Mouse (Mus musculus) E14TG2a.4 (cell line): Measurements from ENCODE around the gene Npas3.

ENCODE experiments used
- H3K27me3 ChIP-seq: 2 replicates; pipeline ENCODE4 v1.6.1; 2014; ENCODE audit warnings: low read length, control low read depth; ENCODE audit not compliant: insufficient read depth
- H3K36me3 ChIP-seq: 2 replicates; pipeline ENCODE4 v1.6.1; 2014; ENCODE audit warnings: low read length, control low read depth; ENCODE audit not compliant: insufficient read depth
- H3K4me1 ChIP-seq: replicated peaks from 2 replicates; pipeline ENCODE4 v1.6.1; 2014; ENCODE audit warnings: low read depth, low read length, control low read depth
- H3K4me3 ChIP-seq: replicated peaks from 2 replicates; pipeline ENCODE4 v1.5.1; 2014; ENCODE audit warnings: mild to moderate bottlenecking, low read length
- H3K9me3 ChIP-seq: 2 replicates; pipeline ENCODE4 v1.6.1; 2014; ENCODE audit warnings: low read length, control low read depth
- CTCF ChIP-seq: conservative IDR thresholded peaks from 2 replicates; pipeline ENCODE4 v1.5.1; 2014; ENCODE audit warnings: low read length
- NANOG ChIP-seq: IDR thresholded peaks from 2 replicates; pipeline ENCODE4 v1.6.1; 2014; ENCODE audit warnings: borderline replicate concordance, low read length, mixed read lengths
- POU5F1 ChIP-seq: IDR thresholded peaks from 2 replicates; pipeline ENCODE4 v1.6.1; 2014; ENCODE audit warnings: low read length, borderline replicate concordance

Gene Npas3

DNA sequence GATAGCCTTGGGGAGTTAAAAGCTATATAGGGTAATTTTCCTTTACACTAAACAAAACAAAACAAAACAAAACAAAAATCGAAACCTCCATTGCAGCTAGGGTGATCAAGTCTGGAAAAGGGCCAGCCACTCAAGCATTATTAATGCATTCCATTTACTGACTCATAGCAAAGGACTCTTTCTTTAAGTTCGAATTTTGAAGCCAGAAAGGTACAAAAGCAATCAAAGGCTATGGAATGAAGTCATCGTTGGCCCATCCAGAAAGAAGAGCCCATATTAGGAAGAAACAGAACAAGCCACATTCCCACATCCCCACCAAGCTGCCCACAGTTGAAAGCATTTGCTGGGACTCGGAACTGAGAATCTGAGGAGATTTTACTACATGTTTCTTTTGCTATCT is 640.1 kb downstream of the Npas3 start:
- Histone ChIP-seq H3K27me3 (no peaks in the 10 kb centered on the region), H3K36me3 (no peaks in the 10 kb centered on the region), H3K4me1 (no peaks in the 10 kb centered on the region), H3K4me3 (no peak overlapping the region), H3K9me3 (no peaks in the 10 kb centered on the region)
- no peak for TF ChIP-seq POU5F1
- TF ChIP-seq CTCF: no peak
- TF ChIP-seq NANOG: no peak

DNA sequence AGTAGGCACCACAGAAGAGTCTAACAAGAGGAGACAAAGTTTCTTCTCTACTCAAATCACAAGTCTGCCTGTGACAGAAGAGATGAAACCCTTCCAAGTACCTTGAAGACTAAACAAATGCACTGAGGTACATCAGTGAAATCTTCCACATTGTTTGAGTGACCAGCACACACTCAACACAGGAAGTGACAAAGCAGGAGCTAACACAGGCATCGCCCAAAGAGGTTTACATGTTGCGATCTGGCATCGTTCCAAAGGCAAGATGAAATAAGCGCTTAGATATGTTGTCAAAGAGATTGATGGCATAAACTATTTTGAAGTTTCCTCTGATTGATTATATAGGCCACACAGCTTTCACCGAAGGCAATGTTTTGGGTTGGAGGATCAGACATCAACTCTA is 647.4 kb downstream of the Npas3 start:
- H3K9me3 ChIP-seq: no peaks in the 10 kb centered on the region
- H3K4me3 ChIP-seq: no peak overlapping the region
- H3K36me3 ChIP-seq: no peaks in the 10 kb centered on the region
- H3K4me1 ChIP-seq: no peaks in the 10 kb centered on the region
- TF ChIP-seq CTCF (no peak), NANOG (no peak), POU5F1 (no peak)
- H3K27me3 ChIP-seq: no peaks in the 10 kb centered on the region

DNA sequence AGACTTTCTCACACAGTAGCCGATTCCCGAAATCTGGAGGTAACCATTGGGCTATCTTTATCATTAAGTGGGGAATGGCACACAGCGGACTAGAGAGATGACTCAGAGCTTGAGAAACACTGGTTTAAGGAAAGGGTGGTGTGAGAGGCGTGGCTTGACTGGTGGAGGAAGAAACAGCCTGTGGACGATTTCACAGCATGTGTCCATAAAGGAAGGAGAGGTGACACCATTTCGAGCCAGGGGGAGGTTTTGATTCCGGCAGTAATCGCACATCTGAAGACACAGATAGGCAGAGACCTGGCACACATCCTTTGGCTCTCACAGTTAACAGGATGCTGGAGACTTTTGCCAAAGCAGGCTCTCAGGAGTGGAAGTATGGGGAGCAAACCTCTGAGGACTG is 660.3 kb downstream of the Npas3 start:
- H3K9me3 ChIP-seq: no peaks in the 10 kb centered on the region
- TF ChIP-seq CTCF (no peak), POU5F1 (no peak), NANOG (no peak)
- no peaks in the 10 kb centered on the region for H3K4me1 ChIP-seq
- H3K36me3 ChIP-seq: no peaks in the 10 kb centered on the region
- no peak overlapping the region for H3K4me3 ChIP-seq
- no peaks in the 10 kb centered on the region for H3K27me3 ChIP-seq

DNA sequence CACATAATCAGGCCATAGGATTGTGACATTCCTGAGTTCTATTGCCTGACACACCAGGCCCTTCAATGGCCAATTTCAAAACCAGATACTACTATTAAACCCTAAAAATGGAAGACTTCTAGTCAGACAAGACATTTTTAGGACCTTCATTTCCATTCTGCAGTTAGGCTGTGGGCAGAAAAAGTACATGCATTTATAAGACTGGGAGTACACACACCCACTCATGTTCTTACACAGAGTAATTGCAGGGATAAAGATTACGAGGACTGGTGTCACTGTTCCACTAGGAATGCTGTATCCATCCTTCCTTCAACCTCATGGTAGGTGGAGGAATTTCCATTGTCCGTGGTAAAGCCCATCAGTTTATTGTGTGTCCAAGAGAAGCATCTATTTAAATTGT is 661.7 kb downstream of the Npas3 start:
- Histone ChIP-seq H3K4me3 (no peak overlapping the region), H3K27me3 (no peaks in the 10 kb centered on the region), H3K4me1 (no peaks in the 10 kb centered on the region), H3K9me3 (no peaks in the 10 kb centered on the region), H3K36me3 (no peaks in the 10 kb centered on the region)
- TF ChIP-seq POU5F1 (no peak), CTCF (no peak), NANOG (no peak)

DNA sequence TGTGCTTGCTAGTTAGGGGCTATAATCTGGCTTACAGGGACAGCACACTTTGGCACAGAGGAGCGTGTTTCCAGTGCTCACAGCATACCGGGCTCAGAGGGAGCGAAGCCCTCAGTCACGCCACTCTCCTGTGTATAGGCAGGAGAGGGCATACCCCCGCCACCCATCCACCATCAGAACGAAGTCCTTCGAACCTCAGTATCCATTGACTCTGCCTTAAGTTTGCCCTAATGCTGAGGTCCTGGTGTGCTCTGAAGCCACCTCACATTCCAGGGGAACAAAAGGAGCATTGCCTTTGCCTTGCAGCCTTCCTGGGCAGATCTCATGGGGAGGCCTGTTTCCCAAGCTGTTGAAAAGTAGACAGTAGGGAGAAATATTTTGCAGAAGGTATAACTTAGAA is 673.7 kb downstream of the Npas3 start:
- H3K27me3 ChIP-seq: no peaks in the 10 kb centered on the region
- H3K9me3 ChIP-seq: no peaks in the 10 kb centered on the region
- H3K4me3 ChIP-seq: no peak overlapping the region
- H3K4me1 ChIP-seq: no peaks in the 10 kb centered on the region
- no peak for TF ChIP-seq POU5F1
- TF ChIP-seq CTCF: no peak
- TF ChIP-seq NANOG: no peak
- no peaks in the 10 kb centered on the region for H3K36me3 ChIP-seq

DNA sequence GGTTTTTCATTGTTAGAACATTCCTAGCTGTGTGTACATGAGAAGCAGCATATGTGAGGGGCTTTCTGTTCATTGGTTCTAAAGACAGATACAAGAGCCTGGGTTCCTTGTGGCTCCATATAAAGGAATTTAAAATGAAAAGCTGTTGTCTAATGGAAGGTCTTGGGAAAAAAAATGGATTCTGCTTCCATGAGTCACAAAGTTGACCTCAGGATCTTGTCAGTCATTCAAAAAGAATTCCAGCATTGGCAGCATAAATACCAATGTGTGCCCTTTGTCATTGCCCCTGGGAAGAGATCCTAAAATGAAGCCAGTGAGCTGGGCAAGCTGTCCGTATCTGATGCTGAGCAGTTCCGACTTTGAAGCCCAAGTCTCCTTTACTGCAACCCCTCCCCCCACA is 700.3 kb downstream of the Npas3 start:
- Histone ChIP-seq H3K27me3 (no peaks in the 10 kb centered on the region), H3K4me3 (no peak overlapping the region), H3K36me3 (no peaks in the 10 kb centered on the region), H3K4me1 (no peaks in the 10 kb centered on the region), H3K9me3 (no peaks in the 10 kb centered on the region)
- TF ChIP-seq POU5F1 (no peak), NANOG (no peak), CTCF (no peak)

DNA sequence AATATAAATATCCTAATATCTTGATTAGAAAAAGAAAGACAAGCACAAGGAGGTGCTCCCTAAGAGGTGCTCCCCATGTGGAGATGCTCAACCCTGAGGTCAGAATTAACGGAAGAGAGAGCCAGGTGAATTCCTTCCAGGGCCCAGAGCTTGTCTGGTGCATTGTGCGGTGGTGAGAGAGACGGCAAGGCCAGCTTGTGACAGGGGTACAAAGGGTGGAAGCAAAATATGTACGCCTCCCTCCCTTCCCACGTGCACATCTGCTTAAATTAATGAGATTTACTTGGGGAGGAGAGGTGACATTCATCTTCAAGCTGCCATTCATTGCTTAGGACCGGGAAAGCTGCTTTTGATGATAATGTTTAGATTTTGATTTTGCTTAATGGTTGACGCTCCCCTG is 713.5 kb downstream of the Npas3 start:
- Histone ChIP-seq H3K9me3 (no peaks in the 10 kb centered on the region), H3K27me3 (no peaks in the 10 kb centered on the region), H3K4me1 (no peaks in the 10 kb centered on the region), H3K4me3 (no peak overlapping the region), H3K36me3 (no peaks in the 10 kb centered on the region)
- TF ChIP-seq CTCF: no peak
- no peak for TF ChIP-seq POU5F1
- TF ChIP-seq NANOG: no peak

DNA sequence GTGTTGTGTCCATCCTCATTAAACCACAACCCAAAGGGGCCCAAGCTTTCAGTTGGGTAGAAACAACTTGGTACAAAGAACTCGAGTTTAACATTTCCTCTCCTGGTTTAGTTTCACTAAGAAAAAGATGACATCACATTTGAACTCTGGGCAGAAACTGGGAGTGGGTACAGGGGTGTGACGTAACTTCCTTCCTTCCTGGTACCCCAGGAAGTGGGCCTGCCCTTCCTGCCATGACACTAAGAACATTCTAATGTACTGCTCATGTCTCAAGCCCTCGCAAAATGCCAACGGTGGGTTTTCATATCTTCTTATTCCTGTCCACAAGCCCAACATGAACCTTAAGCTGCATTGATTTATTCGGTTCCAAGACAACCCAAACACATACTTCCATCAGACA is 715.1 kb downstream of the Npas3 start:
- no peaks in the 10 kb centered on the region for H3K27me3 ChIP-seq
- H3K4me1 ChIP-seq: no peaks in the 10 kb centered on the region
- H3K4me3 ChIP-seq: no peak overlapping the region
- H3K9me3 ChIP-seq: no peaks in the 10 kb centered on the region
- H3K36me3 ChIP-seq: no peaks in the 10 kb centered on the region
- TF ChIP-seq NANOG (no peak), CTCF (no peak), POU5F1 (no peak)

DNA sequence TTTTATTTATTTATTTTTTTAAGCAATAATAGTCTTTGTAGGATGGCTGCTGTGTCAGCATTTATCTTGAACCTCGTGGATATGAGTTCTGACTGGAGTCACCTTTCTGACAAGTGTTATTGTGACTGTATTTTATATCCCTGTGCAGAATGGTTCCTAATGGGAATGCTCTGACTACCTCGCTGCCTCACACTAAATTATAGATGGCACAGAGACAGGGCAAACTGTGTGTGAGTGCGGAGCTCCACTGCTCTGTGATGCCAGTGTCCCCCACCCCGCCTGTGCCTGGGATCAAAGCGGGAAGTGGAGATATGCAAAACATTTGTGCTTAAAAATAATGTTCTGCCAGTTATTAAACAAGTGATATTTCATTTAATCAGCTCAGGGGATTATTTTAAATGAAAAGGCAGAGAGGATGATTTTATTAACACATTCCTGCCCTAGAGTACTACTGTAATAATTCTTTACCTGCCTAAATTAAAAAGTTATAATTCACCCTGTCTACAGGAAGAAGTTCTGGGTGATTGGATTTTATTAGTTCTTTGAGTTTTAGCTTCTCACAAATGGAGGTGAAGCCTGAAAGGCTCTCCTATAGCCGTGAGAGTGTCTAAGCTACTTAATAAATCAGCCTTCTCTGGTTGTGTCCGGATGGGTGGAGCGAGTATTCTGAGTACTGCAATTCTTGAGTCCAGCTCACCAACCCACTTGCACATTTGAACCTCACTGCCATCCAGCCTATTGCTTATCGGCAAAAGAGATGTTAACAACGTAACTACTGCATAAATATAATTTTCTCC is 721.1 kb downstream of the Npas3 start:
- TF ChIP-seq POU5F1 (no peak), CTCF (no peak), NANOG (no peak)
- Histone ChIP-seq H3K9me3 (no peaks in the 10 kb centered on the region), H3K36me3 (no peaks in the 10 kb centered on the region), H3K4me3 (no peak overlapping the region), H3K27me3 (peaks cover 2% of the 10 kb centered on the region; the same call in 1 of the 2 replicates), H3K4me1 (no peaks in the 10 kb centered on the region)
